Mouse (Mus musculus): ENCODE measurements at regions not wholly inside any gene's neighbourhood (a gene's known extent, or its start where the extent isn't known, plus 50 kb on each side); places are given as distances from the start of the nearest gene placed in this dataset.

GRCm38 (mm10) chr2:159145980-159146379 lies 351.4 kb downstream of the Dhx35 start:
- TF ChIP-seq TCF12 (IDR thresholded peaks at IDR 0.05; ENCODE audit: low read depth, low read length) (no peak), POLR2AphosphoS5 (IDR thresholded peaks at IDR 0.05; ENCODE audit: borderline replicate concordance, low read depth, low read length) (no peak), CTCF (IDR thresholded peaks at IDR 0.05 in 2 of 3, conservative IDR thresholded peaks at IDR 0.05 in 1 of 3; ENCODE audit: control insufficient read depth in 1 of 3, insufficient read depth in 1 of 3, low read depth in 2 of 3, low read length in 3 of 3, poor library complexity in 1 of 3, severe bottlenecking in 1 of 3) (no peak), GABPA (IDR thresholded peaks at IDR 0.05; ENCODE audit: low read depth, low read length) (no peak), KAT2A (conservative IDR thresholded peaks at IDR 0.05; ENCODE audit: low read depth, low read length) (no peak), NELFE (IDR thresholded peaks at IDR 0.05; ENCODE audit: low read depth, low read length) (no peak), MEF2A (IDR thresholded peaks at IDR 0.05; ENCODE audit: extremely low read depth, insufficient replicate concordance, low read depth, low read length, poor library complexity, severe bottlenecking) (no peak), MAX (IDR thresholded peaks at IDR 0.05; ENCODE audit: low read length) (no peak), JUND (IDR thresholded peaks at IDR 0.05; ENCODE audit: low read depth, low read length) (no peak), MYC (IDR thresholded peaks at IDR 0.05; ENCODE audit: low read depth, low read length) (no peak)
